Mouse (Mus musculus) lung, postnatal 0 days (tissue): ENCODE measurements around the gene Rps6ka1.

ENCODE experiments used
- CTCF ChIP-seq: IDR thresholded peaks from 2 replicates; pipeline ENCODE4 v1.5.1; 2016; ENCODE audit warnings: antibody characterized with exemption, mild to moderate bottlenecking
- EP300 ChIP-seq: IDR thresholded peaks from 2 replicates; pipeline ENCODE4 v1.6.1; 2016; ENCODE audit warnings: antibody characterized with exemption, mild to moderate bottlenecking, control low read depth

GRCm38 (mm10) chr4:133814804-133815515, 72.6 kb downstream of the Rps6ka1 start:
- TF ChIP-seq CTCF, result no peak
- TF ChIP-seq EP300, result peak; percentile 53; the same call in 1 of the 2 replicates
